Mouse (Mus musculus) adrenal gland, postnatal 14 days (tissue): ENCODE measurements at regions not wholly inside any gene's neighbourhood (a gene's known extent, or its start where the extent isn't known, plus 50 kb on each side); places are given as distances from the start of the nearest gene placed in this dataset.

ENCODE experiments used
- DNase-seq: peaks from one replicate; pipeline ENCODE4 v3.0.0; 2021; ENCODE audit warnings: mixed read lengths

GRCm38 (mm10) chr1:13424524-13424923 lies 2010.6 kb downstream of the A830018L16Rik start:
- DNase-seq = no peak

DNA sequence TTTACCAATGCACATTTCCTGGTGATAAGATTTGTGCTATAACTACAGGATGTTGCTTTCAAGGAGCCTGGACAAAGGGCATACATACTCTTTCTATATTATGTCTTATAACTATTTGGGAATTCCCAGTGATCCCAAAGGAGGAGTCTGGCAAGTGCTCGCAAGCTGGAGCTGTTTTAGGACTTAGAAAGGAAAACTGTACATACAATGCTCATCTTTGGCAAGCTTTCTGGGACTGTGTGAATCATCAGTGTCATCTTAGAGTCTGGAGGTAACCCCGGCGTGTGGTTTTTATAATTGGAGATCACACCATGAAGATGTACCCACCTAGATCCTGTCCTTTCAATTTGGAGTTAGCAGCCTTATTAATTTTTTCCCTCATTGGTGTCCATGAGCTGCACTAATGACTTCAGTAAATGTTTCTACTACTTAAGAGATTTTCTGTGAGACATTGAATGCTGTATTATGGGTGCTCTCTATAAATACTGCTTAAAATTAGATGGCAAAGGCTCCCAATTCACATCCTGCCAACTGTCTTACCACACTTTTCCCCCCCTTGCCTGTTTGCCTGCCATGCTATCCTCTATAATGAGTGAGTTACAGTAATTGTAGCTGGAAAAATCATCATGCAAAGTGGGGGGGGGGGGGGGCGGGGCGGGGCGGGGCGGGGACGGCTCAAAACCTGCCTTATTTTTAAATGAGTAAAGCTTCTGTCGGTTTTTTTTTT lies 2011.9 kb downstream of the A830018L16Rik start:
- no peak for DNase-seq

DNA sequence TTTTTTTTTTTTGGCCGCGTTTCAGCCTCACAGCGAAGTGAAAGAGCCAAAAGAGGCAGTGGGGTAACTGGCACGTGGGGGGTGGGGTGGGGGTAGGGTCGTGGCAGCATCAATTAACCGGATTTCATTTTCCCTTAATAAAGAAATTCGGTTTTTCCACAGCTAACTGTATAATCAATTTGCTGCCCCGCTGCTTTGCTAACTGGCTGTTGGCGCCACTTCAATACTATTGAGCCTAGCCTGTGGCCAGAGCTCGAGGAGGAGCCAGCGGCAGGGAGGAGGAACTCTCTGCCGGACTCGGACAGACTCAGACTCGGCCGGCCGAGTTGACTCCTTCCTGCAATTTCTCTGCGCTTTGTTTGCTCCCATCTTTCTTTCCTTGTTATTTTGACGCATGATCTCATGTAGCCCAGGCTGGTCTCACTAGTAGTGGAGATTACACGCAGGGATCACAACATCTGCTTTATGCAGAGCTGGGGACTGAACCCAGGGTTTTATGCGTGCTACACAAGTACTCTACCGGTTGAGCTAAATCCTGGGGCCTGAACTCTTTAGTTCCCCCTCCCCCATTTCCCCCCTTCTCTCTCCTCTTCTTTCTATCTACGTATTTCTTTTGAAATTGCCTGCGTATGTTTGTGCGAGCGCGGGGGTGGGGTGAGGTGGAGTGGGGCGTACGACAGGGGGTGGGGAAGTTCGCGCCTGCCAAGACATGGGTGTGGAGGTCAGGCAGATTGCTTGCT lies 2012.6 kb downstream of the A830018L16Rik start:
- DNase-seq = peak; percentile 84

DNA sequence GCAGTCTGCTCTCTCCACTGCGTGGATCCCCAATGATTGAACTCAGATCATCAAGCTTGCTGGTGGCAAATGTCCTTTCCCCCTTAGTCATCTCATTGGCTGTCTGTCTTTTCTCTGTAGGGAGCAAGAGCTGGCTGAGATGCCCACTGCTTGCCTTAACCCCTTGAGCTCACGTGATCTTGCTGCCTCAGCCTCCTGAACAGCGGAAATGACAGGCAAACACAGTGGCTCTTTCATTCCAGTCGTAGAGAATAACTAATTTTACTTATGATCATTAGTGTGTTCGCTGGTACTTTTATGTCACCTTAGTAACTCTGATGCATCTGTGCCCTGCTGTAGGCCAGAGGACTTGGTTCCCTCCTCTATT lies 2013.1 kb downstream of the A830018L16Rik start:
- no peak for DNase-seq

DNA sequence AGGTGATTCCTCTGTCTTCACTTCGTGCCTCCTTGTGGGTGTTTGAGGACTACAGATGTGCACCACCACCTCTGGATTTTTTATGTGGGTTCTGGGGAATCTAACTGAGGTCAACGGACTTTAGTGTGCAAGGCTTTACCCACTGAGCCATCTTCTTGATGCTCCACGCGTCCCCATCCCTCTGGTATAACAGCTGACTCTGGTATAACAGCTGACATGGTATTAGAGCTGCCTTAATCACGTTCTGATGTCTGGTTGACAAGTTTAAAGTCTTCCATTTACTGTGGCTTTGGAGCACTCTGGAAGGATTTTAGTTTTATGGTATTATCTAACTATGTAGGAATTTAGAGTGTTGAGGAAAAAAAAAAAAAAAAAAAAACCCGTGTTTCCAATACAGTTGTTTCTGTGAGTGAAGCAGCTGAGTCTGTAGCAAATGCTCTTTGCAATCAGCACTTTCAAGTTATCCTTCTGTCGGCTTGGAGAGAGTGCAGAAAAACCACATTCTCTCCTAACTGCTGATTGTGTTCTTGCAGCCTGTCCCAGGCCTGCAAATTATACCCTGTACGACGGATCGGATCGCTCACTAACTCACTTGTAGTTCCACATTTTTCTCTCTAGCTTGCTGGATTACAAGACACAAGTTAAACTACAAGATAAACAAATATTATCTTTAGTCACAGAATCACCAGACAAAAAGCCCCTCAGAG lies 2013.7 kb downstream of the A830018L16Rik start:
- DNase-seq = no peak

- no peak for DNase-seq
Observed at GRCm38 (mm10) chr1:13437747-13438394, 2024.0 kb downstream of the A830018L16Rik start.

DNA sequence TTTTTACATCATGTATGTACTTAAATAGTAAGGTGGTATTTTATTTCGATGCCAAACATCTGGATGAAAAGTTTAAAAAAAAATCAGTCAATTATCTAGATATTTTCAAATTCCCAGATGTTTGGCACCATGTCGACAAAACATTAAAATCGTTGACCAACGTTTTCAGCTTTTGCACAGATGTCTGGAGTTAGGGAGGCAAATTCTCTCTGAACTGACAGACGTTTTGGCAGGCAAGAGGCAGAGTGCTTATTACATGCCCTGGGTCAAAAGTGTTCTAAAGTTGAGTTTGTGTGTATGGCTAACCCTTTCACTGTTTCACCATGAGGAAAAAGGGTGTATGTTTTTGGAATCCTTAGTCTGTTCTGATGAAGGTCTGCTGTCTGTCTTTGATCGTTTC lies 2028.5 kb downstream of the A830018L16Rik start:
- no peak for DNase-seq

DNA sequence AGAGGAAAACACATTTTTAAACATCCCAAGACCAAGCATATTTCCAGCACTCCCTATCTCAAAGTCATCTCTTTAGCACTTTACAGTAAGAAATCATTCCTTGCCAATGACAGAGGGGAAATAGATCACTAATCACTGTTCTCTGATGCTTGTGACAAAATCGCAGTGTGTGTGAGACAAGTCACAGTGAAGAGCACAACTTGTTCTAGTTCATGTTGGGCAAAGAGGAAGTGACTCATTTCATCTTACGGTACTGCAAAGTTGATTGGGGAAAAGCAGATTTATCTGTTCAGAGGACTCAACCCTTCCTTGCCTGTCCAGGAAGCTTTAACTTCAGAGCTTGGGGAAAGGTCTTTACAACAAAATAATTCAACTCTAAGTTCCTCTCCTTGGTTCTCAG lies 2040.6 kb downstream of the A830018L16Rik start:
- DNase-seq = no peak

DNA sequence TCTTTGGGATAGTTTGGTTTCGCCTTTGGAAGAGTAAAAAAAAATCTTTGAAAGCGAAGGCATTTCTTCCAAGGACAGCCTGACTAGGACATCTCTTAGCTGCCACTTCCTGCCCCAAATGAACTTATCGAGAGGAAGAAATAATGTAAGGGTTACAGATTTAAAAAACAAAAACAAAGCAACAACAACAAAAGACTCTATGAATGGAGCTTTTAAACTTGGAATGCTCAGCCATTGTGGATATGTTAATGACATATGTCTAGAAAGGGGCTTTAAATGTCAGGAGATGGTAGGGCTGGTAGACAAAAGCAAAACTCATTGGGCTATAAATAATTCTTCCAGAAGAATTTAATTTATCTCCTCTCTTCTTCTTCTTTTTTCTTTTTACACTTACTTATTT lies 2041.7 kb downstream of the A830018L16Rik start:
- no peak for DNase-seq

- no peak for DNase-seq
Observed at GRCm38 (mm10) chr1:13464311-13464710, 2050.4 kb downstream of the A830018L16Rik start.

GRCm38 (mm10) chr1:13467174-13467573 lies 2053.3 kb downstream of the A830018L16Rik start:
- DNase-seq = no peak

DNA sequence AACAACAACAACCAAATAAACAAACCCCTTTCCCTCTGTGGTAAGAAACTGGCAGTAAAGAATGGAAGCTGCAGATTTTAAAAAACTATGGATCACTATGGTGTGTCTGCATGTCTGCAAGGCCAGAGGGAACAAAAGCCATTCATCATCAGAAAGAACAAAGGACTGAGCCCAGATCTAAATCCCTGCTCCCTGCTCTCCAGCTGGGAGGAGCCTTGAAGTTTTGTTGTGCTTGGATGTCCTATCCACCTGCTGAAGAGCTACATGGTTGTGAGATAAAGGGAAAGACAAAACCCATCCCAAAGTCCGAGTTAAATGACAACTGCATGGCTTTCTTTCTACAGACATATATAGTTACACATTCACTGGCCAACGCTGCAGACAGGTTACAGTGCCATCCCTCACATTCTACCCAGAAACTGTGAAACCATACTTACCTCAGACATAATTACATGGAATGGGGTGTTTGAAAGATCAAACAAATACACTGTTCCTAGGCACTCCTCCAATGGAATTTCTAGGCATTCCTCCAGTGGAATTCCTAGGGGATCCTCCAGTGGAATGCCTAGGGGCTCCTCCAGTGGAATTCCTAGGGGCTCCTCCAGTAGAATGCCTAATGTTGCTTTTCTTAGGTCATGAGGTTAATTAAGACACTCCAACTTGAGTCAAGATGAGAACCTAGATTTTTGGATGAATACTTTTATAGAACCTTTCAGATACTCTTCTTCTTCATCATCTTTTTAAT lies 2054.2 kb downstream of the A830018L16Rik start:
- DNase-seq = peak; percentile 6

DNA sequence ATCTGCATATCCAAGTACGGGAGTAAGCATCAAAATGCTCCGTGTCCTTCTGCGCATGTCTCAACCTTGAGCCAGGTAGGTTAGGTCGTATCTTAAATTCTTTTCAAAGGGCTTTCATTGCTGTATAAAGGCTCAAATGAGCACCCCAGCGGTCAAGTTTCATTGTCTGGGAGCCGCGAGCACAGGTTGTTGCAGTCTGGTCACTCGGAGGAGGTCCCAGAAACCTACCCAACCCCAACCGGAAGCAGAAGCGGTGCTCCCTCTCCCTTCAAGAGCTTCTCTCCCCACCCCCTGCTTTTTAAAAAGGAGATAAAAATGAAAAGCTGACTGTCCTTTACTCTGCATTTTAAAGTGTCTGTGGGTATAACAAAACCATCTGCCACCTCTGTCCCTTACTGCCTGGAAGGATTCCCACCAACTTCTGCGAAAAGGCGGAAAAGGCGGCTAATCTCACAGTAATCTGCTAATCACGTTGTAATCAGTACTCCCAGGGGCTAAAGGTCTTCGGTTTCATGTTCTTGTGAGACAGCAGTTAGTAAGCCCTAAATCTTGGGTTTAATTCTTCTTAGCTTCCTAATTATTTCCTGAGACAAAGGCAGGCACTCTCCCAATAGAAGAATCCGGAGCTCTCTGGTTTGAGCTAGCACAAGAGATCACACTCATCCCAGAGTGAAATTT lies 2081.0 kb downstream of the A830018L16Rik start:
- DNase-seq = peak; percentile 13

- no peak for DNase-seq
Observed at GRCm38 (mm10) chr1:13496386-13496785, 2082.5 kb downstream of the A830018L16Rik start.

DNA sequence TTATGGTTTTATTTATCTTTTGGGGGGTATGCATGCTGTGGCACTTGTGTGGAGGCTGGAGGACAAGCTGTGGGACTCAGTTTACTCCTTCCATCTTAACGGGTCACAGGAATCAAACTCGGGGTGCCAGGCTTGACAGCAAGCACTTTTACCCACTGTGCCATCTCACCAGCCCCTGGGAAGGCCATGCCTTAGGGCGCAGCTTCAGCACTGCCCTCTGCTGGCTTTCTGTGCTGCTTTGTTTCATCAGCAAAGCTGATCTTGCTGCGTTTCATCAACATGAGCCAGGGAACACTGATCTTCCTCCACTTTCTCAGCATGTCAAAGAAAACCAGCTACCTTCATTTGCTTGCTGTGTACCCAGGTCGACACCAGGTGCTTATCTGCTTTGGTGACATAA lies 2086.6 kb downstream of the A830018L16Rik start:
- DNase-seq = peak; percentile 79

GRCm38 (mm10) chr1:13501938-13502337 lies 2088.0 kb downstream of the A830018L16Rik start:
- no peak for DNase-seq

- DNase-seq = peak; percentile 6
Observed at GRCm38 (mm10) chr1:13513761-13514160, 2099.9 kb downstream of the A830018L16Rik start.
